8 mouse cellular contexts compared by ENCODE assay signal in genomic region chr13:67375050-67375911, GRCm38 (mm10). TPM values are rescaled to one million over a fixed set of nuclear protein-coding genes. Genes with fewer than 3 reads are reported as not detected.
DNase-seq lines count a peak whose midpoint lies in the region; ATAC-seq and TF ChIP-seq lines count a peak whose summit lies in the region.
"Not testable (repeated sequence)": the region's sequence is repeated elsewhere in the genome, so short reads cannot be mapped to it uniquely, and the experiment has no call there.

Gene Gm28041, minus strand, starts transcription at chr13:67375733.
Gene Zfp456, minus strand, starts transcription at chr13:67375810.

- not testable (repeated sequence) for H3K36me3 ChIP-seq in forebrain, embryonic 10.5 days (replicated peaks); heart, embryonic 14.5 days (ENCODE audit: control insufficient read depth, insufficient read depth, low read length); kidney, postnatal 0 days (ENCODE audit: insufficient read depth, low read length); liver, embryonic 11.5 days (ENCODE audit: control insufficient read depth, insufficient read depth, low read length); splenic B cell, adult 2 months (ENCODE audit: control insufficient read depth, insufficient read depth, low read length, poor library complexity, severe bottlenecking)

- peak within 1 kb of the TSS; percentile 64 for H3K4me2 ChIP-seq in heart, embryonic 14.5 days (ENCODE audit: low read length)
- H3K4me2 ChIP-seq in kidney, postnatal 0 days (ENCODE audit: low read length) = peak within 1 kb of the TSS; percentile 60
- H3K4me2 ChIP-seq in liver, embryonic 11.5 days = peak within 1 kb of the TSS; percentile 68

- peak within 1 kb of the TSS; percentile 60 for H3K9ac ChIP-seq in heart, embryonic 14.5 days (ENCODE audit: low read length)
- not testable (repeated sequence) for H3K9ac ChIP-seq in kidney, postnatal 0 days (ENCODE audit: low read depth, low read length)
- H3K9ac ChIP-seq in liver, embryonic 11.5 days (ENCODE audit: low read depth, low read length) = peak within 1 kb of the TSS; percentile 60

- peak; percentile 85 to 87 for DNase-seq in B cell, adult 2 months
- DNase-seq in brain, adult 2 months (ENCODE audit: low read depth, low spot score) = peak; percentile 76
- DNase-seq in forebrain, embryonic 10.5 days (ENCODE audit: extremely low spot score, low spot score) = peak; percentile 49
- peak; percentile 82 for DNase-seq in kidney, postnatal 0 days (ENCODE audit: low spot score)
- DNase-seq in liver, embryonic 11.5 days (ENCODE audit: low spot score) = peak; percentile 71
- DNase-seq in splenic B cell, adult 2 months (ENCODE audit: low read depth, low spot score) = peak; percentile 90

- H3K4me3 ChIP-seq in forebrain, embryonic 10.5 days = peak within 1 kb of the TSS; percentile 51
- H3K4me3 ChIP-seq in heart, embryonic 14.5 days (ENCODE audit: control insufficient read depth in 1 of 2, insufficient read depth in 1 of 2, low read depth in 1 of 2, low read length in 2 of 2) = peak within 1 kb of the TSS; percentile 52 to 84
- peak within 1 kb of the TSS; percentile 37 for H3K4me3 ChIP-seq in kidney, postnatal 0 days (replicated peaks; ENCODE audit: low read depth, low read length)
- H3K4me3 ChIP-seq in liver, embryonic 11.5 days (ENCODE audit: low read depth, low read length) = peak within 1 kb of the TSS; percentile 59

- TF ChIP-seq CTCF in kidney, postnatal 0 days (IDR thresholded peaks at IDR 0.05; ENCODE audit: low read depth) = not testable (repeated sequence)

- ATAC-seq in heart, embryonic 14.5 days (ENCODE audit: insufficient number of reproducible peaks, insufficient read depth, low FRiP score, low read depth) = peak; percentile 82
- ATAC-seq in kidney, postnatal 0 days (replicated peaks; ENCODE audit: low FRiP score, low read depth) = peak; percentile 93
- ATAC-seq in liver, embryonic 11.5 days (replicated peaks; ENCODE audit: low FRiP score) = peak; percentile 97
- ATAC-seq in monocyte, adult 5-6 weeks (replicated peaks; ENCODE audit: insufficient number of reproducible peaks, low FRiP score, low TSS enrichment, poor library complexity, severe bottlenecking) = peak; percentile 95

- 23% methylated on average over 15 of the region's 15 CpGs for WGBS in forebrain, embryonic 10.5 days
- WGBS in heart, embryonic 14.5 days = 12% methylated on average over 13 of the region's 15 CpGs
- WGBS in kidney, postnatal 0 days = 15% methylated on average over 13 of the region's 15 CpGs
- WGBS in liver, embryonic 11.5 days = 9% methylated on average over 14 of the region's 15 CpGs

- not testable (repeated sequence) for H3K9me3 ChIP-seq in forebrain, embryonic 10.5 days; heart, embryonic 14.5 days (ENCODE audit: control insufficient read depth, low read length); kidney, postnatal 0 days (replicated peaks; ENCODE audit: low read length); liver, embryonic 11.5 days (ENCODE audit: control insufficient read depth, low read length)

- H3K27me3 ChIP-seq in forebrain, embryonic 10.5 days (ENCODE audit: poor library complexity, severe bottlenecking); heart, embryonic 14.5 days (ENCODE audit: control insufficient read depth, insufficient read depth, low read length); kidney, postnatal 0 days (ENCODE audit: insufficient read depth, low read length); liver, embryonic 11.5 days (replicated peaks; ENCODE audit: control insufficient read depth, insufficient read depth, low read length); splenic B cell, adult 2 months (ENCODE audit: control insufficient read depth, insufficient read depth, low read length, poor library complexity, severe bottlenecking): not testable (repeated sequence)

- not testable (repeated sequence) for H3K4me1 ChIP-seq in forebrain, embryonic 10.5 days; heart, embryonic 14.5 days (ENCODE audit: control insufficient read depth in 2 of 2, insufficient read depth in 2 of 2, low read length in 2 of 2); kidney, postnatal 0 days (replicated peaks; ENCODE audit: insufficient read depth, low read length); liver, embryonic 11.5 days (replicated peaks; ENCODE audit: control insufficient read depth, insufficient read depth, low read length)

- peak within 1 kb of the TSS; percentile 54; the same call in 1 of the 2 replicates for H3K27ac ChIP-seq in forebrain, embryonic 10.5 days
- H3K27ac ChIP-seq in heart, embryonic 14.5 days (replicated peaks in 1 of 2; ENCODE audit: control insufficient read depth in 1 of 2, insufficient read depth in 1 of 2, low read depth in 2 of 2, low read length in 2 of 2); kidney, postnatal 0 days; liver, embryonic 11.5 days (ENCODE audit: low read depth, low read length): not testable (repeated sequence)

RNA-seq across cellular contexts. Expression of gene Gm28041, which starts in this region (rescaled TPM):
- 0.50 TPM in 1 of 2 replicates, not detected in the other for polyA plus RNA-seq in forebrain, embryonic 10.5 days (2016; fragmentation: Nextera tagmentation; extraction: Ambion mirVana)
- 0.73 TPM in 1 of 2 replicates, not detected in the other for polyA plus RNA-seq in heart, embryonic 14.5 days (2014; fragmentation: Nextera tagmentation; extraction: Ambion mirVana)
- polyA plus RNA-seq in kidney, postnatal 0 days (2015; fragmentation: Nextera tagmentation; extraction: Ambion mirVana) = 0.20 and 0.23 TPM in 2 replicates
- polyA plus RNA-seq in liver, embryonic 11.5 days (2014; fragmentation: Nextera tagmentation; extraction: Ambion mirVana) = 0.62 TPM in 1 of 2 replicates, not detected in the other
- 1.1 to 4.5 TPM in 2 of 3 replicates, not detected in the other for total RNA-seq in monocyte, adult 5-6 weeks (2017)

RNA-seq across cellular contexts. Expression of gene Zfp456, which starts in this region (rescaled TPM):
- polyA plus RNA-seq in forebrain, embryonic 10.5 days (2016; fragmentation: Nextera tagmentation; extraction: Ambion mirVana) = 0.62 and 0.86 TPM in 2 replicates
- 1.2 and 1.4 TPM in 2 replicates for polyA plus RNA-seq in heart, embryonic 14.5 days (2014; fragmentation: Nextera tagmentation; extraction: Ambion mirVana)
- 1.6 and 1.9 TPM in 2 replicates for polyA plus RNA-seq in kidney, postnatal 0 days (2015; fragmentation: Nextera tagmentation; extraction: Ambion mirVana)
- polyA plus RNA-seq in liver, embryonic 11.5 days (2014; fragmentation: Nextera tagmentation; extraction: Ambion mirVana) = 1.4 and 1.5 TPM in 2 replicates
- 1.9 to 5.5 TPM (median 5.0 TPM) in 3 replicates for total RNA-seq in monocyte, adult 5-6 weeks (2017)

Comparison
In these comparisons a context has a peak if more than half of its experiments do, and no peak if none do; other contexts are left out.
1. Peak in DNase-seq, H3K4me3 ChIP-seq and H3K27ac ChIP-seq in forebrain, embryonic 10.5 days; RNA of the genes that start here not detected or under 1 TPM.